Mouse (Mus musculus) adrenal gland, postnatal 0 days (tissue): ENCODE measurements around the gene Mapk1ip1. TPM values are rescaled to one million over a fixed set of nuclear protein-coding genes. Genes with fewer than 3 reads are reported as not detected.

Experiments
- polyA plus RNA-seq: library from polyadenylated mRNA; unstranded; fragments of >200 nt; fragmentation: Nextera tagmentation; extraction: Ambion mirVana; gene quantifications from 2 replicates; pipeline ENCODE4 v1.2.1, GENCODE M21; 2015

Mapk1ip1 gene
- 17.3 and 19.4 TPM in 2 replicates for polyA plus RNA-seq

GRCm38 (mm10) chr7:138845544-138846391 is at the start of gene Mapk1ip1, which contains the start of gene Ppp2r2d:
Gene Mapk1ip1, minus strand, starts transcription at chr7:138846273.
Gene Ppp2r2d, plus strand, starts transcription at chr7:138846079.

Other genes with a start within 250 kb of the Mapk1ip1 start
- 38.1 and 41.8 TPM in 2 replicates for gene Ppp2r2d, start 194 bp downstream of the Mapk1ip1 start, polyA plus RNA-seq
- 227 and 423 TPM in 2 replicates for gene Bnip3, start 63.2 kb upstream of the Mapk1ip1 start, polyA plus RNA-seq
- gene Jakmip3, start 94.5 kb upstream of the Mapk1ip1 start, polyA plus RNA-seq = 0.55 and 1.3 TPM in 2 replicates
- 5.2 and 16.0 TPM in 2 replicates for gene Dpysl4, start 239.7 kb upstream of the Mapk1ip1 start, polyA plus RNA-seq